ENCODE assay signal across 8 mouse cellular contexts in the genomic region with DNA sequence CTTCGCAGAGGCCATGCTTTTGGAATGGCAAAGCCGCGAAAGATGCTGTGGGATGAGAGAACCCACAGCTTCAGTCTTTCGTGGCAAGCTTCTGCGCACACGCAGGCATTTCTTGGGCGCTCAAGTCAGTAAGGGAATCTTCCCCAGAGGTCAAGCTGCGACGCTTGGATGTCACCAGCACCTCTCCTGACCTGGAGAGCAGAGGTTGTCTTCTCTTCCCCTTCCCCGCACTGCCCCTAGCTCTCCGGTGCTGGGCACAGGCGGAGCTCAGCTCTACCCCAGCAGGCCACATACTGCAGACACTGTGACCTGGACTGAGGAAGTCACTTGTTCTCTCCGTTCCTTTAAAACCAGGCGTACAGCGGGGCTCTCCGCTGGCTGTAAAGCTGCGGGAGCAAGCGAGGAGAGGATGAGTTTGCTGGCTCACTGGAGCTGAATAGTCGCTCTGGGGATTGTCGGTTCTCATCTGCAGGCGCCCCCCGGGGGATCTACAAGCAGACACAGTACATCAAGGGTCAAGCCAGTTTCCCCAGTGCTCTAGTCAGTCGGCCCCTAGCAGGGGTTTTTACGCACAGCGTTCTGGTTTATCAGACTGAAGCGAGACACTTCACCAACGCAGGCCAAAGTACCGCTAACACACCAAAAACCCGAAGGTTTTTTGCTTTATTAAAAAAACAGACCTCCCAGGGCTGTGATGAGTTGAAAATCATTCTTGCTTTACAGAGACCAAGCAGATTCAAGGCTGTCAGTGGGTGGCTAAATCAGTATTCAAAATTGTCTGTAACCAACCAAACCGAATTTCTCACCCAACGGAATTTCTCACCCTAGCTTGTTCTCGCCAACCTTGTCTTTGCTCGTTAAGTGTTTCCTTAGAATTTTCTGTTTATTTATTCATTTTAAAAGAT. TPM values are rescaled to one million over a fixed set of nuclear protein-coding genes. Genes with fewer than 3 reads are reported as not detected.
DNase-seq lines count a peak whose midpoint lies in the region; ATAC-seq lines count a peak whose summit lies in the region.

No protein-coding gene starts in this region.

- ATAC-seq in embryonic facial prominence, embryonic 13.5 days (ENCODE audit: insufficient number of reproducible peaks, insufficient read depth, low FRiP score, low TSS enrichment, low read depth) = no peak
- no peak for ATAC-seq in limb, embryonic 11.5 days (ENCODE audit: insufficient number of reproducible peaks, low FRiP score, low TSS enrichment, low read depth)
- ATAC-seq in neural tube, embryonic 15.5 days (ENCODE audit: low FRiP score) = no peak
- no peak for ATAC-seq in activated CD4-positive, CD25-positive, alpha-beta regulatory T cell, adult 4 months

- peak; percentile 25 to 44 for DNase-seq in cerebellum, postnatal 25 days
- no peak for DNase-seq in cerebellum, adult 11-12 months
- DNase-seq in 416B (ENCODE audit: low read depth) = peak; percentile 25
- peak; percentile 57 for DNase-seq in limb, embryonic 11.5 days (ENCODE audit: low spot score)
- no peak for DNase-seq in layer of hippocampus, adult 18-20 months (ENCODE audit: low spot score in 2 of 2)

- no peaks in the 10 kb centered on the region for H3K9me3 ChIP-seq in embryonic facial prominence, embryonic 13.5 days
- no peaks in the 10 kb centered on the region for H3K9me3 ChIP-seq in limb, embryonic 11.5 days (ENCODE audit: control insufficient read depth, low read length)
- H3K9me3 ChIP-seq in neural tube, embryonic 15.5 days (replicated peaks) = no peaks in the 10 kb centered on the region

- H3K36me3 ChIP-seq in embryonic facial prominence, embryonic 13.5 days = no peaks in the 10 kb centered on the region
- no peaks in the 10 kb centered on the region for H3K36me3 ChIP-seq in limb, embryonic 11.5 days (ENCODE audit: control insufficient read depth, insufficient read depth, low read length)
- no peaks in the 10 kb centered on the region for H3K36me3 ChIP-seq in neural tube, embryonic 15.5 days

- H3K27ac ChIP-seq in embryonic facial prominence, embryonic 13.5 days = no peak overlapping the region
- no peak overlapping the region for H3K27ac ChIP-seq in limb, embryonic 11.5 days (replicated peaks; ENCODE audit: low read depth, low read length)
- no peak overlapping the region for H3K27ac ChIP-seq in neural tube, embryonic 15.5 days (replicated peaks)

- no peak overlapping the region for H3K9ac ChIP-seq in embryonic facial prominence, embryonic 13.5 days
- H3K9ac ChIP-seq in limb, embryonic 11.5 days (ENCODE audit: low read length) = no peak overlapping the region
- no peak overlapping the region for H3K9ac ChIP-seq in neural tube, embryonic 15.5 days (replicated peaks)

- H3K4me1 ChIP-seq in embryonic facial prominence, embryonic 13.5 days = peaks cover 26% of the 10 kb centered on the region
- peaks cover 12% of the 10 kb centered on the region; the same call in 1 of the 2 replicates for H3K4me1 ChIP-seq in limb, embryonic 11.5 days (ENCODE audit: control insufficient read depth, insufficient read depth, low read length)
- H3K4me1 ChIP-seq in neural tube, embryonic 15.5 days = peaks cover 33% of the 10 kb centered on the region

- H3K4me2 ChIP-seq in embryonic facial prominence, embryonic 13.5 days = peak overlapping the region; percentile 52
- H3K4me2 ChIP-seq in limb, embryonic 11.5 days (ENCODE audit: low read depth, severe bottlenecking) = peak overlapping the region; percentile 32; the same call in 1 of the 2 replicates
- H3K4me2 ChIP-seq in neural tube, embryonic 15.5 days = peak overlapping the region; percentile 48

- peak overlapping the region; percentile 35 for H3K4me3 ChIP-seq in embryonic facial prominence, embryonic 13.5 days
- H3K4me3 ChIP-seq in limb, embryonic 11.5 days (ENCODE audit: low read depth, low read length) = no peak overlapping the region
- H3K4me3 ChIP-seq in neural tube, embryonic 15.5 days (replicated peaks) = peak overlapping the region; percentile 23

- WGBS in embryonic facial prominence, embryonic 13.5 days = 3% methylated on average over 33 of the region's 33 CpGs
- WGBS in limb, embryonic 11.5 days = under 1% methylated on average over 33 of the region's 33 CpGs
- WGBS in neural tube, embryonic 15.5 days = 3% methylated on average over 33 of the region's 33 CpGs

- peaks cover 72% of the 10 kb centered on the region for H3K27me3 ChIP-seq in embryonic facial prominence, embryonic 13.5 days
- peaks cover 51% of the 10 kb centered on the region for H3K27me3 ChIP-seq in limb, embryonic 11.5 days (ENCODE audit: control insufficient read depth, insufficient read depth, low read length)
- H3K27me3 ChIP-seq in neural tube, embryonic 15.5 days (replicated peaks) = peaks cover 58% of the 10 kb centered on the region

RNA-seq across cellular contexts. Expression of a gene that starts 3.2 kb away (rescaled TPM):
- polyA plus RNA-seq in embryonic facial prominence, embryonic 13.5 days (2015; fragmentation: Nextera tagmentation; extraction: Ambion mirVana) = 0.35 TPM in 1 of 2 replicates, not detected in the other
- polyA plus RNA-seq in limb, embryonic 11.5 days (2014; fragmentation: Nextera tagmentation; extraction: Ambion mirVana) = 1.3 and 2.3 TPM in 2 replicates
- polyA plus RNA-seq in neural tube, embryonic 15.5 days (2015; fragmentation: Nextera tagmentation; extraction: Ambion mirVana) = 0.23 and 0.82 TPM in 2 replicates
- not detected for total RNA-seq in layer of hippocampus, adult 18-20 months (2021)
- polyA plus RNA-seq in activated CD4-positive, CD25-positive, alpha-beta regulatory T cell, adult 4 months (2017; shearing (Covaris generic)) = not detected

RNA-seq across cellular contexts. Expression of a gene that starts 59.6 kb away (rescaled TPM):
- 74.9 and 79.1 TPM in 2 replicates for polyA plus RNA-seq in embryonic facial prominence, embryonic 13.5 days (2015; fragmentation: Nextera tagmentation; extraction: Ambion mirVana)
- polyA plus RNA-seq in limb, embryonic 11.5 days (2014; fragmentation: Nextera tagmentation; extraction: Ambion mirVana) = 72.9 and 80.1 TPM in 2 replicates
- 56.5 and 63.7 TPM in 2 replicates for polyA plus RNA-seq in neural tube, embryonic 15.5 days (2015; fragmentation: Nextera tagmentation; extraction: Ambion mirVana)
- total RNA-seq in layer of hippocampus, adult 18-20 months (2021) = 10 to 100 TPM; 80.6 to 86.4 TPM
- 10 to 100 TPM; 23.0 to 24.1 TPM for polyA plus RNA-seq in activated CD4-positive, CD25-positive, alpha-beta regulatory T cell, adult 4 months (2017; shearing (Covaris generic))

Comparison
In these comparisons a context has a peak if more than half of its experiments do, and no peak if none do; other contexts are left out.
1. DNase-seq: peak in cerebellum, postnatal 25 days (2 of 2), 416B (single experiment) and limb, embryonic 11.5 days (single experiment); none in cerebellum, adult 11-12 months (single experiment) and layer of hippocampus, adult 18-20 months (0 of 2).
2. Peak in every context shown above with its lines, with median percentiles within 50 percentile points of each other: H3K4me2 ChIP-seq.